11 mouse cellular contexts compared by ENCODE assay signal in genomic region chr8:11463889-11464706, GRCm38 (mm10). TPM values are rescaled to one million over a fixed set of nuclear protein-coding genes. Genes with fewer than 3 reads are reported as not detected.
DNase-seq lines count a peak whose midpoint lies in the region; ATAC-seq and TF ChIP-seq lines count a peak whose summit lies in the region.
"Had no signal": no experiment of that assay in that cellular context is flagged by ENCODE, and none has a peak within 500 bp of the region (broad histone marks: within the 10 kb centered on the region; RNA-seq: fewer than 3 reads in every experiment).

No protein-coding gene starts in this region.

- TF ChIP-seq CTCF in spleen, adult 2 months (IDR thresholded peaks at IDR 0.05; ENCODE audit: extremely low read depth, insufficient read depth, insufficient read length, insufficient replicate concordance) = no peak

- TF ChIP-seq POLR2A in spleen, adult 2 months (IDR thresholded peaks at IDR 0.05; ENCODE audit: low read depth, low read length) = no peak

- H3K27me3 ChIP-seq in kidney, embryonic 14.5 days (ENCODE audit: control insufficient read depth, insufficient read depth, low read length) = no peaks in the 10 kb centered on the region
- no peaks in the 10 kb centered on the region for H3K27me3 ChIP-seq in spleen, adult 2 months (ENCODE audit: control insufficient read depth, insufficient read depth, low read length)
- H3K27me3 ChIP-seq: embryonic facial prominence, embryonic 12.5 days; midbrain, embryonic 15.5 days had no signal

- no peak overlapping the region for H3K9ac ChIP-seq in kidney, embryonic 14.5 days (ENCODE audit: low read depth, low read length)
- H3K9ac ChIP-seq: embryonic facial prominence, embryonic 12.5 days; midbrain, embryonic 15.5 days had no signal

- no peak overlapping the region for H3K4me2 ChIP-seq in kidney, embryonic 14.5 days (replicated peaks; ENCODE audit: low read depth, low read length)
- H3K4me2 ChIP-seq: embryonic facial prominence, embryonic 12.5 days; midbrain, embryonic 15.5 days had no signal

- ATAC-seq in kidney, embryonic 14.5 days (ENCODE audit: low FRiP score, low TSS enrichment) = no peak
- ATAC-seq: hindbrain, embryonic 16.5 days; midbrain, embryonic 15.5 days had no signal

- H3K4me3 ChIP-seq in kidney, embryonic 14.5 days (ENCODE audit: low read length) = no peak overlapping the region
- H3K4me3 ChIP-seq in spleen, adult 2 months (ENCODE audit: extremely low read depth, insufficient read depth, insufficient read length) = no peak overlapping the region
- H3K4me3 ChIP-seq: embryonic facial prominence, embryonic 12.5 days; midbrain, embryonic 15.5 days had no signal

- no peaks in the 10 kb centered on the region for H3K36me3 ChIP-seq in kidney, embryonic 14.5 days (ENCODE audit: control insufficient read depth, insufficient read depth, low read length)
- no peaks in the 10 kb centered on the region for H3K36me3 ChIP-seq in spleen, adult 2 months (ENCODE audit: control insufficient read depth, insufficient read depth, low read length)
- H3K36me3 ChIP-seq: embryonic facial prominence, embryonic 12.5 days; midbrain, embryonic 15.5 days had no signal

- H3K4me1 ChIP-seq in kidney, embryonic 14.5 days (ENCODE audit: control insufficient read depth, insufficient read depth, low read length) = peaks cover 6% of the 10 kb centered on the region
- peaks cover 28% of the 10 kb centered on the region; the same call in 1 of the 2 replicates for H3K4me1 ChIP-seq in spleen, adult 2 months (ENCODE audit: control insufficient read depth, insufficient read depth, insufficient read length)
- H3K4me1 ChIP-seq: midbrain, embryonic 15.5 days had no signal

- peaks cover 6% of the 10 kb centered on the region; the same call in 1 of the 2 replicates for H3K9me3 ChIP-seq in kidney, embryonic 14.5 days (ENCODE audit: control insufficient read depth, low read length)
- H3K9me3 ChIP-seq: embryonic facial prominence, embryonic 12.5 days; midbrain, embryonic 15.5 days had no signal

- 65% methylated on average over 12 of the region's 12 CpGs for WGBS in kidney, embryonic 14.5 days
- WGBS in spleen, adult 2 months = 17% methylated on average over 12 of the region's 12 CpGs

- H3K27ac ChIP-seq in kidney, embryonic 14.5 days (ENCODE audit: low read depth, low read length) = no peak overlapping the region
- H3K27ac ChIP-seq in spleen, adult 2 months (ENCODE audit: insufficient read depth, low read length) = peak overlapping the region; percentile 72
- H3K27ac ChIP-seq: embryonic facial prominence, embryonic 12.5 days; midbrain, embryonic 15.5 days had no signal

- peak; percentile 80 for DNase-seq in kidney, adult 9 months
- peak; percentile 22 for DNase-seq in ZHBTc4 (ENCODE audit: low read depth, low spot score)
- DNase-seq in kidney, postnatal 14 days = peak; percentile 57
- DNase-seq in spleen, adult 2 months (ENCODE audit: low read depth in 1 of 2, low spot score in 2 of 2) = peak; percentile 45 to 50
- no peak for DNase-seq in cerebellum, adult 11-12 months
- DNase-seq in thymus, postnatal 14 days = no peak
- DNase-seq in frontal cortex, postnatal 36 days (ENCODE audit: low spot score in 2 of 2) = no peak

RNA-seq across cellular contexts. Expression of gene Rab20, which starts 14.4 kb away (rescaled TPM):
- 19.5 TPM in 2 replicates for polyA plus RNA-seq in kidney, embryonic 14.5 days (2014; fragmentation: Nextera tagmentation; extraction: Ambion mirVana)
- 17.1 and 17.8 TPM in 2 replicates for polyA plus RNA-seq in spleen, adult 2 months (2012; rRNA removed)

RNA-seq across cellular contexts. Expression of gene Naxd, which starts 33.2 kb away (rescaled TPM):
- polyA plus RNA-seq in kidney, embryonic 14.5 days (2014; fragmentation: Nextera tagmentation; extraction: Ambion mirVana) = 116 TPM in 2 replicates
- 57.0 and 61.6 TPM in 2 replicates for polyA plus RNA-seq in spleen, adult 2 months (2012; rRNA removed)

Comparison
In these comparisons a context has a peak if more than half of its experiments do, and no peak if none do; other contexts are left out.
1. DNase-seq: peak in kidney, adult 9 months (single experiment), ZHBTc4 (single experiment), kidney, postnatal 14 days (single experiment) and spleen, adult 2 months (2 of 2); none in cerebellum, adult 11-12 months (single experiment), thymus, postnatal 14 days (single experiment) and frontal cortex, postnatal 36 days (0 of 2).